Mouse (Mus musculus): ENCODE results near the gene Pbx4. TPM values are rescaled to one million over a fixed set of nuclear protein-coding genes. Genes with fewer than 3 reads are reported as not detected.

The Pbx4 gene
- polyA plus RNA-seq (2015; fragmentation: Nextera tagmentation; extraction: Ambion mirVana): 58.9 and 65.7 TPM in 2 replicates

DNA sequence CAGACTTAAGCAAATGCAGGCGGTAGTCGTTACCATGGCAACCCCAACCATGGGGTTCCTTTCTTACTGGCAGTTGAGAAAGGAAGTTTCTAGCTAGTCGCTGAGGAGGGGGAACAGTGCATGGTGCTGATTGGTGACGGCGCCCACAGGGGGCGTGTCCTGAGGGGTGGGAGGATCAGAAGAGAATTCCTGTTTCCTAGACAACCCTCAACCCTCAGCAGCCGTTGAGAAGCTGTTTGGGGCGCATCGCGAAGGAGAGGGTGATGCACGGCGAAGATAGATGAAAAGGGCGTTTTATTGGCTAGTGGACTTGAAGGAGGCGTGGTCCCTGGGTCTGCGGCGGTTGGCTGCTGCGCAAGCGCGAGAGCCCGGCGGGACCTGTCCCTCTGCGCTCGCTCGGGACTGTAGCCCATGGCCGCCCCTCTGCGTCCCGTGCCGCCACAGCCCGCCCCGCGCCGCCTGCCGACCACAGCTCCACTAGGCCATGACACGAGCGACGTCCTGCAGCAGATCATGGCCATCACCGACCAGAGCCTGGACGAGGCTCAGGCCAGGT, at the start of gene Pbx4:
TSS of gene Pbx4 (plus strand) at position 194 of the 556 bp plus-strand sequence.
- Histone ChIP-seq H3K4me1 (ENCODE audit: control insufficient read depth, insufficient read depth, low read length) (peaks cover 13% of the 10 kb centered on the region), H3K27ac (ENCODE audit: low read length) (peak within 1 kb of the TSS; percentile 87), H3K9me3 (replicated peaks; ENCODE audit: control insufficient read depth, low read length, poor library complexity, severe bottlenecking) (no peaks in the 10 kb centered on the region), H3K9ac (ENCODE audit: low read depth, low read length) (peak within 1 kb of the TSS; percentile 86), H3K4me3 (ENCODE audit: low read depth, low read length) (peak within 1 kb of the TSS; percentile 68), H3K36me3 (ENCODE audit: control insufficient read depth, insufficient read depth, low read length) (peaks cover 4% of the 10 kb centered on the region), H3K27me3 (ENCODE audit: control insufficient read depth, insufficient read depth, low read depth, low read length) (no peaks in the 10 kb centered on the region), H3K4me2 (ENCODE audit: low read length) (peak within 1 kb of the TSS; percentile 86)
- peak; percentile 99 for ATAC-seq
- under 1% methylated on average over 38 of the region's 38 CpGs for WGBS

DNA sequence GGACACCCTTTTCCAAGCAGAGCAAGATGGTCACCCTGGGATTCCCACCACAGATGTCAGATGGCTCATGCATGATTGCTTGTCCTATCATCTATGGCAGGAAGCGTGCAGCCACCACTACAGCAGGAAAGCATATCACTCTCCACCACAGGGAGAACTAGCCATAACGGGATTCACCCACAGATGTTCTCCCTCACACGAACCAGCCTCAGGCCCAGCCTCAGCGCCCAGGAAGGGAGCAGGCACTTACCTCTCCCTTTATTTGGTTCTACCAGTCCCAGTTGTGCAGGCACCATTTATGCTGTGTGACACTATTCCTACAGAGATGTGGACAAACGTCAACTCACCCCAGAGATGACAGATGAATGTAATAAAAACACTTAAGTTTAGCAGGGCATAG, 43.2 kb upstream of the Pbx4 start:
- WGBS: 95% methylated on average over 5 of the region's 5 CpGs
- no peak overlapping the region for H3K27ac ChIP-seq (ENCODE audit: low read length)
- no peak for ATAC-seq
- H3K9me3 ChIP-seq (replicated peaks; ENCODE audit: control insufficient read depth, low read length, poor library complexity, severe bottlenecking): no peaks in the 10 kb centered on the region
- H3K4me3 ChIP-seq (ENCODE audit: low read depth, low read length): no peak overlapping the region
- H3K4me2 ChIP-seq (ENCODE audit: low read length): no peak overlapping the region
- H3K4me1 ChIP-seq (ENCODE audit: control insufficient read depth, insufficient read depth, low read length): peaks cover 18% of the 10 kb centered on the region
- H3K27me3 ChIP-seq (ENCODE audit: control insufficient read depth, insufficient read depth, low read depth, low read length): no peaks in the 10 kb centered on the region
- H3K9ac ChIP-seq (ENCODE audit: low read depth, low read length): no peak overlapping the region
- peaks cover 2% of the 10 kb centered on the region; the same call in 1 of the 2 replicates for H3K36me3 ChIP-seq (ENCODE audit: control insufficient read depth, insufficient read depth, low read length)

DNA sequence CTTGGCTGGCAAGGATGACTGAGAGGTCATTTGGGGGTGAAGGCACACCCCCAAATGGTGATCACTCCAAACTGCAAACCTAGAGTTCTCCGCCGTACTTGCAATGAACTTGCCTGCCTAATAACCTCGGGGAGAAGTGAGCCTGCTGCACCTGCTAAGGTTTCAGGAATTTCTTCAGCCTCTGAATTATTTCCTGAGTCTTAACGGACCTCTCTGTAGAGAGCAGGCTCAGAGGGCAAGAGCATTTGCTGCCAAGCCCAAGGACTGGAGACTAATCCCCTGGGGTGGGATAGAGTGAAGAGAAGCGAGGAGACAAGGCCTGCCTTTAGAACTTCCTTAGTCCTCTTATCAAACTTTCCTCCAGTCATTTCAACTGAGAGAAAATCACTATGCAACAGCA, 42.6 kb upstream of the Pbx4 start:
- ATAC-seq: no peak
- WGBS: 75% methylated on average over 5 of the region's 5 CpGs
- Histone ChIP-seq H3K4me1 (ENCODE audit: control insufficient read depth, insufficient read depth, low read length) (peaks cover 19% of the 10 kb centered on the region), H3K9me3 (replicated peaks; ENCODE audit: control insufficient read depth, low read length, poor library complexity, severe bottlenecking) (no peaks in the 10 kb centered on the region), H3K4me2 (ENCODE audit: low read length) (no peak overlapping the region), H3K36me3 (ENCODE audit: control insufficient read depth, insufficient read depth, low read length) (peaks cover 2% of the 10 kb centered on the region; the same call in 1 of the 2 replicates), H3K27me3 (ENCODE audit: control insufficient read depth, insufficient read depth, low read depth, low read length) (no peaks in the 10 kb centered on the region), H3K9ac (ENCODE audit: low read depth, low read length) (no peak overlapping the region), H3K27ac (ENCODE audit: low read length) (no peak overlapping the region), H3K4me3 (ENCODE audit: low read depth, low read length) (no peak overlapping the region)

DNA sequence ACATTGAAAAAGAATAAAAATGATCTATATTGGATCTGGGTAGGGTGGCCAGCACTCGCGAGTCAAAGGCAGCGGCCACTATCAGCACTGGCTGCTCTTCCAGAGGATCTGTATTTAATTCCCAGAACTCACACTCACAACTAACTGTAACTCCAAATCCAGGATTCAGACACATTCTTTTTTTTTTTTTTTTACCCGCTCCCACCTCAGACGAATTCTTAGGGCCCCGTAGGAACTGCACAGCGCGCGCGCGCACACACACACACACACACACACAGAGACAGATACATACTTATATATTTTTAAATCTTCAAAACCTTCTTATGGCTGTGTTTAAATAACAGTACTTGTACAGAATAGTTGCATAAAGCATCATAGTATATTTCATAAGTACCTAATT, 41.9 kb upstream of the Pbx4 start:
- H3K27ac ChIP-seq (ENCODE audit: low read length): peak overlapping the region; percentile 82
- H3K4me2 ChIP-seq (ENCODE audit: low read length): peak overlapping the region; percentile 90
- peak overlapping the region; percentile 100 for H3K4me3 ChIP-seq (ENCODE audit: low read depth, low read length)
- no peaks in the 10 kb centered on the region for H3K27me3 ChIP-seq (ENCODE audit: control insufficient read depth, insufficient read depth, low read depth, low read length)
- H3K36me3 ChIP-seq (ENCODE audit: control insufficient read depth, insufficient read depth, low read length): peaks cover 2% of the 10 kb centered on the region; the same call in 1 of the 2 replicates
- H3K9ac ChIP-seq (ENCODE audit: low read depth, low read length): peak overlapping the region; percentile 98
- ATAC-seq: peak; percentile 44
- 35% methylated on average over 11 of the region's 11 CpGs for WGBS
- H3K9me3 ChIP-seq (replicated peaks; ENCODE audit: control insufficient read depth, low read length, poor library complexity, severe bottlenecking): no peaks in the 10 kb centered on the region
- peaks cover 19% of the 10 kb centered on the region for H3K4me1 ChIP-seq (ENCODE audit: control insufficient read depth, insufficient read depth, low read length)

DNA sequence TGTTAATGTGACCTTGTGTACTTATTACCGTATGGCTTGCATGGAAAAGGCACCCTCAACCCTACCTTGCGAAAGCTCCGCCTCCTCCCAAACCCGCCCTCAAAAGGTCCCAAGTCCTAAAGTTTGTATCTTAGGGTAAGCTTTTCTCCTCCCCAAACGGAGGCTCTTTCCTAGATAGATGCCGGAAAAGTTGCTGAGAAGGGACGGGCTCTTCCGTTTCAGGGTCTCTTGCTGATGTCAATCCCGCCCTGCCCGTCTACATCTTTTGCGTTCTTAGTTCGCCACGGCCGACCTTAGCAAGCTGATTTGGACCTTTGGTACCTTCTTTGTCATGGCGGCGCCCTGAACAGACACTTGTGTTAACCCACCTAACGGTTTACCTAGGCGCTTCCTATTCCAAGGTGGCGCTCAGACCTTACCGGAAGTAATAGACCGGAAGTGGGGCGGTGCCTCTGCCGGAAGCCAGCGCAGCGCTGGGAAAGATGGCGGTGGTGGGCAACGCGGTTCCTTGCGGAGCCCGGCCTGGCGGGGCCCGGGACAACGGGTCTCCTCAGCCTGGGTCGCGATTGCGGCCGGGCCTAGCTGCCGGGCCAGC, 41.4 kb upstream of the Pbx4 start, which contains the start of the genes Atp13a1 and Zfp866:
TSS of gene Atp13a1 (plus strand) at position 391 of the 595 bp plus-strand sequence.
TSS of gene Zfp866 (minus strand) at position 406 of the 595 bp plus-strand sequence.
- ATAC-seq: peak; percentile 97
- Histone ChIP-seq H3K36me3 (ENCODE audit: control insufficient read depth, insufficient read depth, low read length) (peaks cover 2% of the 10 kb centered on the region; the same call in 1 of the 2 replicates), H3K4me1 (ENCODE audit: control insufficient read depth, insufficient read depth, low read length) (peaks cover 19% of the 10 kb centered on the region), H3K4me2 (ENCODE audit: low read length) (peak within 1 kb of the TSS; percentile 90), H3K27ac (ENCODE audit: low read length) (peak within 1 kb of the TSS; percentile 82), H3K4me3 (ENCODE audit: low read depth, low read length) (peak within 1 kb of the TSS; percentile 100), H3K9me3 (replicated peaks; ENCODE audit: control insufficient read depth, low read length, poor library complexity, severe bottlenecking) (no peaks in the 10 kb centered on the region), H3K27me3 (ENCODE audit: control insufficient read depth, insufficient read depth, low read depth, low read length) (no peaks in the 10 kb centered on the region), H3K9ac (ENCODE audit: low read depth, low read length) (peak within 1 kb of the TSS; percentile 98)
- WGBS: 0% methylated on average over 38 of the region's 38 CpGs

DNA sequence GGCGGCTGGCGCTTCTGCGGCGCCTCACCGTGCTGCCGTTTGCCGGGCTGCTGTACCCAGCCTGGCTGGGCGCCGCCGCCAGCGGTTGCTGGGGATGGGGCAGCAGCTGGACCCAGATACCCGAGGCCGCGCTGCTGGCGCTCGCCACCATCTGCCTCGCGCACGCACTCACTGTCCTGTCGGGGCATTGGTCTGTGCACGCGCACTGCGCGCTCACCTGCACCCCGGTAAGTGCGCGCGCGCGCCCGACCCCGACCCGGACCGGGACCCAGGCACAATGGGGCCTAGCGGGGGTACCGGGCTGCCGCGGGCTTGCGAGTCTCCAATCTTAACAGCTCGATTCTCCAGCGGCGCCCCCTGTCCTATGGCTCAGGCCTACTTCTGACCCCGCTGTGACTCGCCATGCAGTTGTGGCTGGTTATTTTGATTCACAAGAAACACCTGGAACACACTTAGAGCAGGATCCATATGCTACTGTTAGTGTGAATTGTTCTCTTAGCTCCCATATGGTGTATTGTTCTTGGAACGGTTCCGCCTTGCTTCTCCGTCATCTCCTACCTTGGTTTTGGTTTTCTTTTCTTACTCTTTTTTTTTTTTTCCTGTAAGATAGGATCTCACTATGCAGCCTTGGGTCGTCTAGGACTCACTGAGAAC, 40.7 kb upstream of the Pbx4 start:
- H3K36me3 ChIP-seq (ENCODE audit: control insufficient read depth, insufficient read depth, low read length): peaks cover 2% of the 10 kb centered on the region; the same call in 1 of the 2 replicates
- peaks cover 19% of the 10 kb centered on the region for H3K4me1 ChIP-seq (ENCODE audit: control insufficient read depth, insufficient read depth, low read length)
- H3K27ac ChIP-seq (ENCODE audit: low read length): peak overlapping the region; percentile 82
- H3K9me3 ChIP-seq (replicated peaks; ENCODE audit: control insufficient read depth, low read length, poor library complexity, severe bottlenecking): no peaks in the 10 kb centered on the region
- peak overlapping the region; percentile 98 for H3K9ac ChIP-seq (ENCODE audit: low read depth, low read length)
- no peaks in the 10 kb centered on the region for H3K27me3 ChIP-seq (ENCODE audit: control insufficient read depth, insufficient read depth, low read depth, low read length)
- under 1% methylated on average over 47 of the region's 48 CpGs for WGBS
- H3K4me2 ChIP-seq (ENCODE audit: low read length): peak overlapping the region; percentile 90
- ATAC-seq: peak; percentile 78
- H3K4me3 ChIP-seq (ENCODE audit: low read depth, low read length): peak overlapping the region; percentile 100

DNA sequence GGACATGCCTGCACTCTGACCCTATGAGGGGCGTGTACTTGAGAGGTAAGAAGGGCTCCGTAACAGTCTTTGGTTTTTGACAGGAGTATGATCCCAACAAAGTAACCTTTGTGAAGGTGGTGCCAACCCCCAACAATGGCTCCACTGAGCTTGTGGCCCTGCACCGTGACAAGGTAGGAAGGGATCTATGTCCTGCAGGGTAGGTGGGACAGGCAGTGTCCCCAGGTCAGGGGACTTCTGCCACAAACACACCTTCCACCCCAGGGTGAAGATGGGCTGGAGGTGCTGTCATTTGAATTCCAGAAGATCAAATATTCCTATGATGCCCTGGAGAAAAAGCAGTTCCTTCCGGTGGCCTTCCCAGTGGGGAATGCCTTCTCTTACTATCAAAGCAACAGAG, 38.6 kb upstream of the Pbx4 start:
- Histone ChIP-seq H3K36me3 (ENCODE audit: control insufficient read depth, insufficient read depth, low read length) (peaks cover 20% of the 10 kb centered on the region), H3K27me3 (ENCODE audit: control insufficient read depth, insufficient read depth, low read depth, low read length) (no peaks in the 10 kb centered on the region), H3K4me1 (ENCODE audit: control insufficient read depth, insufficient read depth, low read length) (peaks cover 19% of the 10 kb centered on the region), H3K4me2 (ENCODE audit: low read length) (no peak overlapping the region), H3K4me3 (ENCODE audit: low read depth, low read length) (no peak overlapping the region), H3K9ac (ENCODE audit: low read depth, low read length) (no peak overlapping the region), H3K9me3 (replicated peaks; ENCODE audit: control insufficient read depth, low read length, poor library complexity, severe bottlenecking) (no peaks in the 10 kb centered on the region), H3K27ac (ENCODE audit: low read length) (no peak overlapping the region)
- 96% methylated on average over 4 of the region's 4 CpGs for WGBS
- no peak for ATAC-seq

DNA sequence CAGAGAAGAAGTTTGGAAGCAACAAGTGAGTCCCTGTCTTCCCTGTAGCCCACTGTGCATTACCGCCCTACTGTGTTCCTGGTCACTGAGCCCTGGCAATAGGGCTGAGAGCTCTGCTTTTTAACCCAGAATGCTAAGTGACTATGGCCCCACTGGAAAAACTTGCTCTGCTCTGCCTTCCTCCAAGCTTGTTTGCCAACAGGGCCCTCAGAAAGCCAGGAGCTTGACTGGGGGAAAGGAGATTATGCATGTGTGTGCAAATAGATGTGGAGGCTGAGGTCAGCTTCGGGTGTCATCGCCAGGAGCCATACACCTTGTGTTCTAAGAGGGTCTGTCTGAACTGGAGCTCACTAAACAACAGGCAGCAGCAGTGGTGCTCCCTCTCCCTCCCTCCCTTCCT, 38.2 kb upstream of the Pbx4 start:
- Histone ChIP-seq H3K9ac (ENCODE audit: low read depth, low read length) (no peak overlapping the region), H3K4me1 (ENCODE audit: control insufficient read depth, insufficient read depth, low read length) (peaks cover 19% of the 10 kb centered on the region), H3K4me2 (ENCODE audit: low read length) (no peak overlapping the region), H3K27me3 (ENCODE audit: control insufficient read depth, insufficient read depth, low read depth, low read length) (no peaks in the 10 kb centered on the region), H3K27ac (ENCODE audit: low read length) (no peak overlapping the region), H3K36me3 (ENCODE audit: control insufficient read depth, insufficient read depth, low read length) (peaks cover 24% of the 10 kb centered on the region), H3K9me3 (replicated peaks; ENCODE audit: control insufficient read depth, low read length, poor library complexity, severe bottlenecking) (no peaks in the 10 kb centered on the region), H3K4me3 (ENCODE audit: low read depth, low read length) (no peak overlapping the region)
- WGBS: 93% methylated on average over 3 of the region's 3 CpGs
- ATAC-seq: no peak

DNA sequence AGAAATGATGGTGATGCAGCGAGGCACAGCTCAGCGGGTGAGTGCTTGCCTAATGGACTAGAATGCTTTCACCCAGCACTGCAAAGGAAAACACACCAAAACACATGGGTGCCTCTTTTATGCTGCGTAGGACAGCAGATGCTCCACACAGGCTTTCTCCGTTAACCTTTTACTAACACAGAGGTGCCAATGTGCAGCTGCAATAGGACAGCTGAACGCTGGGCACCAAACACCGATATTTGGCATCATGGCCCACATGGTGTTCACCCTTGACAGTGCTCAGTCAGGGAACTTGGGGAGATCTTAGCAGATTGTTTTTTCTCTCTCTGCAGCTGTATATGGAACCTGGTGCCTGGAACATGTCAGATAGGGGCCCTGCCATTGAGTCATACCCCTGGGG, 37.4 kb upstream of the Pbx4 start:
- Histone ChIP-seq H3K4me1 (ENCODE audit: control insufficient read depth, insufficient read depth, low read length) (peaks cover 19% of the 10 kb centered on the region), H3K36me3 (ENCODE audit: control insufficient read depth, insufficient read depth, low read length) (peaks cover 29% of the 10 kb centered on the region), H3K4me2 (ENCODE audit: low read length) (no peak overlapping the region), H3K27me3 (ENCODE audit: control insufficient read depth, insufficient read depth, low read depth, low read length) (no peaks in the 10 kb centered on the region), H3K4me3 (ENCODE audit: low read depth, low read length) (no peak overlapping the region), H3K27ac (ENCODE audit: low read length) (no peak overlapping the region), H3K9ac (ENCODE audit: low read depth, low read length) (no peak overlapping the region), H3K9me3 (replicated peaks; ENCODE audit: control insufficient read depth, low read length, poor library complexity, severe bottlenecking) (no peaks in the 10 kb centered on the region)
- WGBS: 95% methylated on average over 6 of the region's 6 CpGs
- no peak for ATAC-seq
